Mouse (Mus musculus) lung, postnatal 0 days (tissue): ENCODE measurements at regions not wholly inside any gene's neighbourhood (a gene's known extent, or its start where the extent isn't known, plus 50 kb on each side); places are given as distances from the start of the nearest gene placed in this dataset.
A peak's percentile ranks its signal among the peaks of the same experiment; 100 is the strongest.

Experiments
- ATAC-seq: fragments of 200-750 bp; cut with Nextera tagmentation; 2 replicates; pipeline ENCODE4 v1.8.0; 2017; ENCODE audit warnings: moderate library complexity
- DNase-seq: peaks from one replicate; pipeline ENCODE4 v3.0.0-alpha.2; 2016; ENCODE audit warnings: low spot score
- H3K27ac ChIP-seq: fragments of 300-500 bp; sonication (generic); 2 replicates; pipeline ENCODE4 v1.5.1; 2014; ENCODE audit warnings: antibody characterized with exemption, mild to moderate bottlenecking, low read length, mixed read lengths
- H3K27me3 ChIP-seq: fragments of 300-500 bp; sonication (generic); replicated peaks from 2 replicates; pipeline ENCODE4 v1.6.1; 2014; ENCODE audit warnings: low read length, mixed read lengths; ENCODE audit not compliant: insufficient read depth
- H3K36me3 ChIP-seq: fragments of 300-500 bp; sonication (generic); 2 replicates; pipeline ENCODE4 v1.6.1; 2014; ENCODE audit warnings: low read length, mixed read lengths; ENCODE audit not compliant: insufficient read depth
- H3K4me1 ChIP-seq: fragments of 300-500 bp; sonication (generic); 2 replicates; pipeline ENCODE4 v1.6.1; 2014; ENCODE audit warnings: antibody characterized with exemption, low read depth, low read length, mixed read lengths; ENCODE audit not compliant: insufficient read depth
- H3K4me2 ChIP-seq: fragments of 300-500 bp; sonication (generic); replicated peaks from 2 replicates; pipeline ENCODE4 v1.6.1; 2014; ENCODE audit warnings: low read depth, mild to moderate bottlenecking, low read length, moderate library complexity, mixed read lengths
- H3K4me3 ChIP-seq: fragments of 300-500 bp; sonication (generic); 2 replicates; pipeline ENCODE4 v1.5.1; 2014; ENCODE audit warnings: low read depth, low read length
- H3K9ac ChIP-seq: fragments of 300-500 bp; sonication (generic); replicated peaks from 2 replicates; pipeline ENCODE4 v1.6.1; 2014; ENCODE audit warnings: low read depth, mild to moderate bottlenecking
- H3K9me3 ChIP-seq: fragments of 300-500 bp; sonication (generic); 2 replicates; pipeline ENCODE4 v1.6.1; 2016; ENCODE audit warnings: low read length, mixed read lengths
- CTCF ChIP-seq: IDR thresholded peaks from 2 replicates; pipeline ENCODE4 v1.5.1; 2016; ENCODE audit warnings: antibody characterized with exemption, mild to moderate bottlenecking
- EP300 ChIP-seq: IDR thresholded peaks from 2 replicates; pipeline ENCODE4 v1.6.1; 2016; ENCODE audit warnings: antibody characterized with exemption, mild to moderate bottlenecking, control low read depth
- WGBS: fragments of 180-500 bp; shearing (Covaris S2); extraction: QIAGEN DNeasy Blood & Tissue Kit; methylation state at CpG from one replicate; pipeline ENCODE4 v1.1.7; 2014; 5-methylcytosine and 5-hydroxymethylcytosine counted together

GRCm38 (mm10) chr19:15357181-15357580 is 590.0 kb downstream of the Psat1 start:
- Histone ChIP-seq H3K4me3 (no peak overlapping the region), H3K27me3 (no peaks in the 10 kb centered on the region), H3K9ac (no peak overlapping the region), H3K4me1 (no peaks in the 10 kb centered on the region), H3K27ac (no peak overlapping the region), H3K9me3 (no peaks in the 10 kb centered on the region), H3K36me3 (no peaks in the 10 kb centered on the region), H3K4me2 (no peak overlapping the region)
- DNase-seq (no peak), ATAC-seq (no peak)
- WGBS, result 88% methylated on average over 3 of the region's 3 CpGs
- TF ChIP-seq CTCF (no peak), EP300 (no peak)

GRCm38 (mm10) chr19:15348356-15348755 is 598.8 kb downstream of the Psat1 start:
- no peak overlapping the region for H3K4me3 ChIP-seq
- H3K27ac ChIP-seq, result no peak overlapping the region
- H3K36me3 ChIP-seq, result no peaks in the 10 kb centered on the region
- H3K4me2 ChIP-seq, result no peak overlapping the region
- no peaks in the 10 kb centered on the region for H3K27me3 ChIP-seq
- no peak overlapping the region for H3K9ac ChIP-seq
- H3K9me3 ChIP-seq, result no peaks in the 10 kb centered on the region
- DNase-seq (no peak), ATAC-seq (no peak)
- 85% methylated on average over 3 of the region's 3 CpGs for WGBS
- H3K4me1 ChIP-seq, result no peaks in the 10 kb centered on the region
- TF ChIP-seq CTCF (no peak), EP300 (no peak)

- ATAC-seq (no peak), DNase-seq (no peak)
- H3K4me2 ChIP-seq, result no peak overlapping the region
- WGBS, result 92% methylated on average over 1 of the region's 1 CpGs
- H3K4me3 ChIP-seq, result no peak overlapping the region
- TF ChIP-seq EP300 (no peak), CTCF (no peak)
- H3K27me3 ChIP-seq, result no peaks in the 10 kb centered on the region
- H3K9ac ChIP-seq, result no peak overlapping the region
- no peaks in the 10 kb centered on the region for H3K36me3 ChIP-seq
- H3K27ac ChIP-seq, result no peak overlapping the region
- H3K4me1 ChIP-seq, result no peaks in the 10 kb centered on the region
- H3K9me3 ChIP-seq, result no peaks in the 10 kb centered on the region
Measured at GRCm38 (mm10) chr19:15342229-15342628, 604.9 kb downstream of the Psat1 start.

GRCm38 (mm10) chr19:15340305-15340983 is 606.7 kb downstream of the Psat1 start:
- Histone ChIP-seq H3K27ac (no peak overlapping the region), H3K4me2 (no peak overlapping the region), H3K4me1 (no peaks in the 10 kb centered on the region), H3K36me3 (no peaks in the 10 kb centered on the region), H3K9me3 (no peaks in the 10 kb centered on the region), H3K9ac (no peak overlapping the region), H3K4me3 (no peak overlapping the region), H3K27me3 (no peaks in the 10 kb centered on the region)
- TF ChIP-seq CTCF, result no peak
- TF ChIP-seq EP300, result no peak
- DNase-seq (no peak), ATAC-seq (no peak)
- 57% methylated on average over 19 of the region's 19 CpGs for WGBS

GRCm38 (mm10) chr19:15339979-15340304 is 607.2 kb downstream of the Psat1 start:
- Histone ChIP-seq H3K36me3 (no peaks in the 10 kb centered on the region), H3K9me3 (no peaks in the 10 kb centered on the region), H3K4me2 (no peak overlapping the region), H3K27me3 (no peaks in the 10 kb centered on the region), H3K4me1 (no peaks in the 10 kb centered on the region), H3K27ac (no peak overlapping the region), H3K9ac (no peak overlapping the region), H3K4me3 (no peak overlapping the region)
- no peak for TF ChIP-seq CTCF
- ATAC-seq (no peak), DNase-seq (no peak)
- 64% methylated on average over 11 of the region's 11 CpGs for WGBS

GRCm38 (mm10) chr19:15330155-15330554 is 617.0 kb downstream of the Psat1 start:
- no peaks in the 10 kb centered on the region for H3K36me3 ChIP-seq
- 78% methylated on average over 3 of the region's 3 CpGs for WGBS
- ATAC-seq (no peak), DNase-seq (no peak)
- H3K4me1 ChIP-seq, result no peaks in the 10 kb centered on the region
- H3K27ac ChIP-seq, result no peak overlapping the region
- TF ChIP-seq EP300 (no peak), CTCF (no peak)
- H3K27me3 ChIP-seq, result no peaks in the 10 kb centered on the region
- H3K4me2 ChIP-seq, result no peak overlapping the region
- no peak overlapping the region for H3K4me3 ChIP-seq
- no peaks in the 10 kb centered on the region for H3K9me3 ChIP-seq
- H3K9ac ChIP-seq, result no peak overlapping the region

GRCm38 (mm10) chr19:15299474-15299873 is 647.7 kb downstream of the Psat1 start:
- Histone ChIP-seq H3K4me2 (no peak overlapping the region), H3K4me1 (no peaks in the 10 kb centered on the region), H3K36me3 (no peaks in the 10 kb centered on the region), H3K27me3 (no peaks in the 10 kb centered on the region), H3K4me3 (no peak overlapping the region), H3K27ac (no peak overlapping the region), H3K9ac (no peak overlapping the region), H3K9me3 (no peaks in the 10 kb centered on the region)
- ATAC-seq (no peak), DNase-seq (peak; percentile 21)
- TF ChIP-seq CTCF (peak; percentile 68), EP300 (no peak)
- 31% methylated on average over 6 of the region's 6 CpGs for WGBS
